ENCODE assay signal across 8 mouse cellular contexts in the genomic region with DNA sequence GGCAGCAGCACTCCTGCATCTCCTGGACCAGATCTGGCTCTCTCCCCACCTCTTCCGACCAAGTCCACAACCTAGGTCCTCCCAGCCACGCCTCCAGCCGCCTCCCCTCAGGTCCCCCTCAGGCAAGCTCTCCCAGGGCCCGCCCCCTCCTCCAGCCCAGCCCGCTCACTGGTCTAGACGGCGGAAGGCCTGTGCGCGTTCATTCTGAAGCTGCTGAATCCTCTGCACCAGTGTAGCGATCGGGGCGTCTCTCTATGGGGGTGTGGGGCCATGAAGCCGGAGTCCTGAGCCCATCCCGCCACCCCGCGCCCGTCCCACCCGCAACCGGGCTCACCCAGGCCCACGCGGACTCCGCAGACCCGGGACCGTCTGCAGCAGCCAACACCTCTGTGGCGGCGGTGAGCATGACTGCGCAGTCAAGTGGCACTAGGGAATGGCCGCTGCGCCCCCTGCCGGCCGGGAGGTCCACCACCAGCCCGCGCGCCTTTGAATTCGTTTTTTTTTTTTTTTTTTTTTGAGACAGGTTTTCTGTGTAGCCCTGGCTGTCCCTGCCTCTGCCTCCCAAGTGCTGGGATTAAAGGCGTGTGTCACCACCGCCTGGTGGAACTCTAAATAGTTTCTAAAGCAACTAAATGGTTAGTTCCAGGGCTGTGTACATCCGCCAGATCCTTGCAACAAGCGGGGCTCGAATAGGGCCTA. TPM values are rescaled to one million over a fixed set of nuclear protein-coding genes. Genes with fewer than 3 reads are reported as not detected.
DNase-seq lines count a peak whose midpoint lies in the region; ATAC-seq and TF ChIP-seq lines count a peak whose summit lies in the region.

A gene (minus strand): TSS at position 425 of the 699 bp plus-strand sequence.

- H3K27me3 ChIP-seq in forebrain, embryonic 16.5 days (replicated peaks; ENCODE audit: control insufficient read depth, insufficient read depth, low read length), result peaks cover 22% of the 10 kb centered on the region
- H3K27me3 ChIP-seq in lung, embryonic 15.5 days, result peaks cover 14% of the 10 kb centered on the region

- H3K4me1 ChIP-seq in ES-E14 (ENCODE audit: control insufficient read depth in 2 of 2, insufficient read depth in 2 of 2, low read length in 2 of 2, poor library complexity in 1 of 2), result peaks cover 0 to 11% of the 10 kb centered on the region in 2 experiments; a peak in 1 of 4 replicates
- H3K4me1 ChIP-seq in forebrain, embryonic 16.5 days (replicated peaks; ENCODE audit: control insufficient read depth, insufficient read depth, low read length), result peaks cover 45% of the 10 kb centered on the region
- peaks cover 73% of the 10 kb centered on the region for H3K4me1 ChIP-seq in lung, embryonic 15.5 days

- intact Hi-C loops in heart, postnatal 36 days (cut with DNase I), result loop anchor here (5.0 kb wide), 1 partner anchor 81 kb away; no protein-coding TSS in a partner anchor

- H3K9me3 ChIP-seq in ES-E14 (ENCODE audit: control insufficient read depth, insufficient read depth, low read depth, low read length), result no peaks in the 10 kb centered on the region
- no peaks in the 10 kb centered on the region for H3K9me3 ChIP-seq in forebrain, embryonic 16.5 days (ENCODE audit: control insufficient read depth, low read length)
- no peaks in the 10 kb centered on the region for H3K9me3 ChIP-seq in lung, embryonic 15.5 days

- H3K27ac ChIP-seq in ES-E14 (ENCODE audit: insufficient read depth, low read depth, low read length, poor library complexity, severe bottlenecking), result peak within 1 kb of the TSS; percentile 88
- peak within 1 kb of the TSS; percentile 94 for H3K27ac ChIP-seq in forebrain, embryonic 16.5 days (ENCODE audit: low read length)
- H3K27ac ChIP-seq in lung, embryonic 15.5 days, result peak within 1 kb of the TSS; percentile 96

- peak within 1 kb of the TSS; percentile 95 for H3K4me2 ChIP-seq in forebrain, embryonic 16.5 days (ENCODE audit: low read length)
- peak within 1 kb of the TSS; percentile 88 for H3K4me2 ChIP-seq in lung, embryonic 15.5 days

- H3K36me3 ChIP-seq in ES-E14 (ENCODE audit: control insufficient read depth, insufficient read depth, low read length, poor library complexity, severe bottlenecking), result peaks cover 30% of the 10 kb centered on the region
- H3K36me3 ChIP-seq in forebrain, embryonic 16.5 days (ENCODE audit: control insufficient read depth, insufficient read depth), result peaks cover 9% of the 10 kb centered on the region
- peaks cover 20% of the 10 kb centered on the region for H3K36me3 ChIP-seq in lung, embryonic 15.5 days

- in situ Hi-C loops in ES-E14 (cut with MboI; ENCODE audit: low sequenced_read_pairs in 2 of 2, unreplicated experiment in 2 of 2), result no loop called here

- H3K9ac ChIP-seq in ES-E14 (ENCODE audit: insufficient read depth, low read depth, low read length, poor library complexity, severe bottlenecking), result peak within 1 kb of the TSS; percentile 91
- peak within 1 kb of the TSS; percentile 95 for H3K9ac ChIP-seq in forebrain, embryonic 16.5 days (replicated peaks; ENCODE audit: low read depth, low read length)
- peak within 1 kb of the TSS; percentile 94 for H3K9ac ChIP-seq in lung, embryonic 15.5 days

- peak within 1 kb of the TSS; percentile 89 to 92 for H3K4me3 ChIP-seq in ES-E14 (ENCODE audit: insufficient read depth in 1 of 2, low read depth in 1 of 2, low read length in 2 of 2, poor library complexity in 1 of 2, severe bottlenecking in 1 of 2)
- peak within 1 kb of the TSS; percentile 78 for H3K4me3 ChIP-seq in forebrain, embryonic 16.5 days (replicated peaks; ENCODE audit: low read length)
- peak within 1 kb of the TSS; percentile 79 for H3K4me3 ChIP-seq in lung, embryonic 15.5 days

- DNase-seq in ES-E14 (ENCODE audit: low read depth, low spot score), result peak; percentile 97
- peak; percentile 93 for DNase-seq in cerebellum, adult 11-12 months
- DNase-seq in heart, postnatal 36 days, result peak; percentile 94 to 97
- peak; percentile 88 to 91 for DNase-seq in layer of hippocampus, adult 8-10 months (ENCODE audit: low spot score in 2 of 2)
- peak; percentile 93 for DNase-seq in ovary, adult 18-20 months (ENCODE audit: low spot score)
- peak; percentile 93 for DNase-seq in thymus, postnatal 0 days (ENCODE audit: low spot score)

- WGBS in forebrain, embryonic 16.5 days, result 2% methylated on average over 36 of the region's 40 CpGs
- 2% methylated on average over 39 of the region's 40 CpGs for WGBS in lung, embryonic 15.5 days

- peak; percentile 84 for ATAC-seq in forebrain, embryonic 16.5 days
- ATAC-seq in lung, embryonic 15.5 days (ENCODE audit: borderline replicate concordance, extremely low read depth, low FRiP score, low TSS enrichment), result peak; percentile 88

TF ChIP-seq in ES-E14, 5 proteins besides CTCF, POLR2A, EP300 and RAD21:
- TF ChIP-seq HCFC1 (IDR thresholded peaks at IDR 0.05; ENCODE audit: borderline replicate concordance, insufficient read depth, low read length), result peak; percentile 53
- peak; percentile 98 for TF ChIP-seq ZNF384 (IDR thresholded peaks at IDR 0.05; ENCODE audit: low read depth, low read length)
- TF ChIP-seq MAFK (IDR thresholded peaks at IDR 0.05; ENCODE audit: insufficient read depth, low read depth, low read length), result peak; percentile 81
- no peak for TF ChIP-seq CHD2 (IDR thresholded peaks at IDR 0.05; ENCODE audit: low read depth, low read length)
- no peak for TF ChIP-seq ZC3H11A (IDR thresholded peaks at IDR 0.05; ENCODE audit: borderline replicate concordance, low read depth, low read length)

RNA-seq across cellular contexts. Expression of the gene that starts here (rescaled TPM):
- total RNA-seq in ES-E14 (2012; rRNA removed), result 125 and 130 TPM in 2 replicates
- 149 and 157 TPM in 2 replicates for polyA plus RNA-seq in forebrain, embryonic 16.5 days (2015; fragmentation: Nextera tagmentation; extraction: Ambion mirVana)
- 100 to 1,000 TPM; 109 to 113 TPM for total RNA-seq in heart, postnatal 36 days (2021)
- 100 to 1,000 TPM in 2 of 4 experiments, 10 to 100 TPM in 2; 86.4 to 104 (median 97.3) TPM for total RNA-seq in layer of hippocampus, adult 8-10 months (2022)
- 120 and 122 TPM in 2 replicates for polyA plus RNA-seq in lung, embryonic 15.5 days (2015; fragmentation: Nextera tagmentation; extraction: Ambion mirVana)
- 170 and 181 TPM in 2 replicates for polyA plus RNA-seq in thymus, postnatal 0 days (2015; fragmentation: Nextera tagmentation; extraction: Ambion mirVana)

Comparison
In these comparisons a context has a peak if more than half of its experiments do, and no peak if none do; other contexts are left out.
1. Peak in every context shown above with its lines: DNase-seq, ATAC-seq, H3K4me3 ChIP-seq and H3K27ac ChIP-seq.